Mouse (Mus musculus) cerebellum, adult 9-11 months (tissue): ENCODE data around the gene Tecr.

ENCODE experiments used
- DNase-seq: peaks from one replicate; pipeline ENCODE4 v3.0.0; 2022

Tecr gene

DNA sequence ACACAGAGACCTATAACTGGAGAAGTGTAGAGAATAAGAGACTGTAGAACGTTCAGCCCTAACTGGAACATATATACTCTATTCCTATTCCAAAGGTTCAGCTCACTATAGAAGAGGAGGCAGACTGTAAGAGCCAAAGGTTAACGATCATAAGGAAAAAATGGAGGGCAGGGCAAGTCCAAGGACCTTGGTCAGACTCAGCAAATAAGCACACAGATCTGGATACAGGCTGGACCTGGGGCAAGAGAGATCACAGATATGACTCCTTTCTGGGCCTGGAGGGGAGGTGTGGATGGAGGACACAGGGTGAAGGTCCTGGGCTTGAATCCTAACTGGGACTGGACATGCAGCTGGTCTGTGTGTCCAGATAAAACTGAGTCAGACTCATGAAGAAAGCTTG lies 73.0 kb downstream of the Tecr start:
- DNase-seq: no peak
